Comparison of ENCODE assay signal across 8 mouse cellular contexts in genomic region chr3:107278479-107279269, GRCm38 (mm10). TPM values are rescaled to one million over a fixed set of nuclear protein-coding genes. Genes with fewer than 3 reads are reported as not detected.
DNase-seq lines count a peak whose midpoint lies in the region; ATAC-seq lines count a peak whose summit lies in the region.

Gene Lamtor5 (plus strand): TSS chr3:107278858.

- ATAC-seq in hindbrain, embryonic 13.5 days (ENCODE audit: low FRiP score), result peak; percentile 92

- 0 out of 2 replicates have a peak, but pooled peaks cover 6% of the 10 kb centered on the region for H3K27me3 ChIP-seq in hindbrain, embryonic 13.5 days

- peak within 1 kb of the TSS; percentile 89 for H3K4me3 ChIP-seq in hindbrain, embryonic 13.5 days

- no peak within 1 kb of the TSS for H3K27ac ChIP-seq in hindbrain, embryonic 13.5 days

- H3K9me3 ChIP-seq in hindbrain, embryonic 13.5 days, result no peaks in the 10 kb centered on the region

- peak; percentile 95 for DNase-seq in NIH3T3 (ENCODE audit: low read depth)
- DNase-seq in cerebellum, postnatal 10 days, result peak; percentile 95
- DNase-seq in frontal cortex, postnatal 14 days (ENCODE audit: low spot score in 2 of 2), result peak; percentile 83 to 89
- DNase-seq in layer of hippocampus, postnatal 25 days (ENCODE audit: extremely low spot score in 1 of 2, low spot score in 1 of 2), result peak; percentile 84 to 85
- DNase-seq in lung, postnatal 25 days (ENCODE audit: low spot score), result peak; percentile 90
- peak; percentile 93 for DNase-seq in retina, embryonic 14.5 days (ENCODE audit: low spot score)
- peak; percentile 92 for DNase-seq in thymus, postnatal 4 days

- peak within 1 kb of the TSS; percentile 83 for H3K9ac ChIP-seq in hindbrain, embryonic 13.5 days

- WGBS in hindbrain, embryonic 13.5 days, result 4% methylated on average over 43 of the region's 43 CpGs

- H3K4me1 ChIP-seq in hindbrain, embryonic 13.5 days (replicated peaks), result peaks cover 18% of the 10 kb centered on the region

- peaks cover 15% of the 10 kb centered on the region for H3K36me3 ChIP-seq in hindbrain, embryonic 13.5 days

- H3K4me2 ChIP-seq in hindbrain, embryonic 13.5 days, result peak within 1 kb of the TSS; percentile 72

RNA-seq across cellular contexts. Expression of gene Lamtor5, which starts in this region (rescaled TPM):
- 200 TPM in 2 replicates for polyA plus RNA-seq in hindbrain, embryonic 13.5 days (2015; fragmentation: Nextera tagmentation; extraction: Ambion mirVana)
- total RNA-seq in layer of hippocampus, postnatal 25 days (2021), result 10 to 100 TPM; 54.9 to 69.3 TPM
